Mouse (Mus musculus) liver, adult 2 months (tissue): ENCODE results near the gene Lrrc45.

Experiments
- CTCF ChIP-seq: fragments of 200-500 bp; IDR thresholded peaks from 2 replicates; pipeline ENCODE4 v1.5.1; 2011; ENCODE audit warnings: low read depth, low read length, control low read depth
- POLR2A ChIP-seq: fragments of 200-500 bp; IDR thresholded peaks from 2 replicates; pipeline ENCODE4 v1.6.1; 2011; ENCODE audit warnings: low read length, control low read depth; ENCODE audit not compliant: insufficient read depth; ENCODE audit errors: extremely low read depth

GRCm38 (mm10) chr11:120695184-120695583 lies 18.5 kb upstream of the Lrrc45 start:
- TF ChIP-seq CTCF (no peak), POLR2A (no peak)
